Mouse (Mus musculus): ENCODE data around the gene Knop1.

Knop1 gene

GRCm38 (mm10) chr7:118846329-118846728, 9.7 kb downstream of the Knop1 start:
- DNase-seq: no peak

GRCm38 (mm10) chr7:118845141-118845540, 10.9 kb downstream of the Knop1 start:
- DNase-seq: no peak

GRCm38 (mm10) chr7:118842938-118843337, 13.1 kb downstream of the Knop1 start:
- DNase-seq: no peak

- no peak for DNase-seq
Measured at GRCm38 (mm10) chr7:118841796-118842195, 14.3 kb downstream of the Knop1 start.

- no peak for DNase-seq
Measured at GRCm38 (mm10) chr7:118841030-118841745, 14.9 kb downstream of the Knop1 start.

GRCm38 (mm10) chr7:118837901-118838300, 18.2 kb downstream of the Knop1 start:
- no peak for DNase-seq

GRCm38 (mm10) chr7:118827975-118828416, 28.1 kb downstream of the Knop1 start:
- no peak for DNase-seq

GRCm38 (mm10) chr7:118824451-118824850, 31.6 kb downstream of the Knop1 start:
- DNase-seq: no peak

GRCm38 (mm10) chr7:118821887-118822556, 34.0 kb downstream of the Knop1 start:
- DNase-seq: no peak

- no peak for DNase-seq
Measured at GRCm38 (mm10) chr7:118821356-118821755, 34.7 kb downstream of the Knop1 start.

- DNase-seq: no peak
Measured at GRCm38 (mm10) chr7:118819666-118820065, 36.4 kb downstream of the Knop1 start.

GRCm38 (mm10) chr7:118817741-118818140, 38.3 kb downstream of the Knop1 start:
- DNase-seq: no peak

GRCm38 (mm10) chr7:118816275-118816674, 39.8 kb downstream of the Knop1 start:
- DNase-seq: peak; percentile 34

- DNase-seq: no peak
Measured at GRCm38 (mm10) chr7:118813592-118813991, 42.5 kb downstream of the Knop1 start.

- DNase-seq: peak; percentile 26
Measured at GRCm38 (mm10) chr7:118811407-118812106, 44.5 kb downstream of the Knop1 start.

GRCm38 (mm10) chr7:118807899-118808298, 48.2 kb downstream of the Knop1 start:
- DNase-seq: no peak

- no peak for DNase-seq
Measured at GRCm38 (mm10) chr7:118806631-118807411, 49.2 kb downstream of the Knop1 start.

- no peak for DNase-seq
Measured at GRCm38 (mm10) chr7:118803425-118803824, 52.6 kb downstream of the Knop1 start.

- DNase-seq: no peak
Measured at GRCm38 (mm10) chr7:118801791-118802190, 54.3 kb downstream of the Knop1 start.

- DNase-seq: no peak
Measured at GRCm38 (mm10) chr7:118800112-118800734, 55.8 kb downstream of the Knop1 start.

GRCm38 (mm10) chr7:118798105-118798570, 57.9 kb downstream of the Knop1 start:
- no peak for DNase-seq

GRCm38 (mm10) chr7:118797600-118797999, 58.5 kb downstream of the Knop1 start:
- DNase-seq: no peak

All from kidney, adult 11 months (tissue).